13 mouse cellular contexts compared by ENCODE assay signal in the genomic region with DNA sequence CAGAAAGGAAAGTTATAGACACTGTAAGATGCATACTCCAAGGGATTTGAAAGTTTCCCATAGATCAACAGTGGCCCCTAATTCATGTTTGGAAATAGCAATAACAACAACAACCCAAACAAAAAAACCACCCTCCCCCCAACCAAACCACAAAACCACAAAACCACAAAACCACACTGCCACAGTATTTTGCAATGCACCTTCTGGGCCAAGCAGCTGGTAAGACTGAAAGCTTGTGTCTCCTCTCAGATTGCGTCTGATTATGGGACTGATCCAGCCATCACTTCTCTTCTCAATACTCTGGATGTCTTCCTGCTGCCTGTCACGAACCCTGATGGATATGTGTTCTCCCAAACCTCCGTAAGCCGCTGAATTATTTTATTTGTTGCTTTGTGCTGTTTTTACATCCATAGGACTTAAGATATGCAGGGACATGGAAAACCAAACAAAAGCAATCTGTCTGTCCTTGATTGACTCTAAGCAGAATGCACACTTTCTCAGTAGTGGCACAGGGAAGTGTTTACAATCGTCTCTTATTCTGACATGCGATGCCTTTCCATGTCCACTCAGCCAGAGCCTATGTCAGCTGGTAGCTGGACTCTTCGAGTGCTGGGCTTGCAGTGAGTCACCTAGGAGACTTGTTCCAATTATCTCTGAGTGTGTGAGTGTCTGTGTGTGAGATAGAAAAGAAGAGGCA. TPM values are rescaled to one million over a fixed set of nuclear protein-coding genes. Genes with fewer than 3 reads are reported as not detected.
A peak's percentile ranks its signal among the peaks of the same experiment; 100 is the strongest.
DNase-seq lines count a peak whose midpoint lies in the region; ATAC-seq lines count a peak whose summit lies in the region.
"Had no signal": no experiment of that assay in that cellular context is flagged by ENCODE, and none has a peak within 500 bp of the region (broad histone marks: within the 10 kb centered on the region; RNA-seq: fewer than 3 reads in every experiment).

No protein-coding gene starts in this region.

- H3K27me3 ChIP-seq in embryonic facial prominence, embryonic 12.5 days: no peaks in the 10 kb centered on the region
- H3K27me3 ChIP-seq in hindbrain, embryonic 13.5 days: no peaks in the 10 kb centered on the region
- no peaks in the 10 kb centered on the region for H3K27me3 ChIP-seq in midbrain, embryonic 15.5 days (replicated peaks)

- no peak for DNase-seq in frontal cortex, postnatal 10 days (ENCODE audit: low spot score in 2 of 2)
- no peak for DNase-seq in urinary bladder, postnatal 10 days (ENCODE audit: low spot score)
- no peak for DNase-seq in testis, postnatal 10 days (ENCODE audit: low spot score)
- DNase-seq in left cerebral cortex, postnatal 25 days (ENCODE audit: low spot score in 2 of 2): no peak
- DNase-seq: gastrocnemius, postnatal 10 days; kidney, postnatal 4 days; liver had no signal

- intact Hi-C loops in left cerebral cortex, postnatal 25 days (cut with DNase I): no loop called here

- H3K4me1 ChIP-seq in embryonic facial prominence, embryonic 12.5 days: peaks cover 53% of the 10 kb centered on the region
- H3K4me1 ChIP-seq in hindbrain, embryonic 13.5 days (replicated peaks): peaks cover 57% of the 10 kb centered on the region
- peaks cover 51% of the 10 kb centered on the region for H3K4me1 ChIP-seq in midbrain, embryonic 15.5 days

- ATAC-seq in frontal cortex, adult (ENCODE audit: low TSS enrichment): peak; percentile 2; the same call in 1 of the 2 replicates
- ATAC-seq in embryonic facial prominence, embryonic 12.5 days (ENCODE audit: insufficient number of reproducible peaks, insufficient read depth, low FRiP score, low TSS enrichment): no peak
- ATAC-seq in hindbrain, embryonic 13.5 days (ENCODE audit: low FRiP score): no peak
- no peak for ATAC-seq in midbrain, embryonic 15.5 days (replicated peaks)

- 63% methylated on average over 7 of the region's 7 CpGs for WGBS in embryonic facial prominence, embryonic 12.5 days
- 37% methylated on average over 7 of the region's 7 CpGs for WGBS in hindbrain, embryonic 13.5 days
- 47% methylated on average over 7 of the region's 7 CpGs for WGBS in midbrain, embryonic 15.5 days

- no peaks in the 10 kb centered on the region for H3K36me3 ChIP-seq in embryonic facial prominence, embryonic 12.5 days
- H3K36me3 ChIP-seq in hindbrain, embryonic 13.5 days: no peaks in the 10 kb centered on the region
- H3K36me3 ChIP-seq in midbrain, embryonic 15.5 days (replicated peaks): no peaks in the 10 kb centered on the region

- H3K4me3 ChIP-seq in embryonic facial prominence, embryonic 12.5 days: no peak overlapping the region
- H3K4me3 ChIP-seq in hindbrain, embryonic 13.5 days: no peak overlapping the region
- H3K4me3 ChIP-seq in midbrain, embryonic 15.5 days: no peak overlapping the region

- no peak overlapping the region for H3K9ac ChIP-seq in embryonic facial prominence, embryonic 12.5 days
- no peak overlapping the region for H3K9ac ChIP-seq in hindbrain, embryonic 13.5 days
- no peak overlapping the region for H3K9ac ChIP-seq in midbrain, embryonic 15.5 days

- peak overlapping the region; percentile 78 for H3K27ac ChIP-seq in embryonic facial prominence, embryonic 12.5 days
- peak overlapping the region; percentile 87 for H3K27ac ChIP-seq in hindbrain, embryonic 13.5 days
- H3K27ac ChIP-seq in midbrain, embryonic 15.5 days: peak overlapping the region; percentile 88

- no peak overlapping the region for H3K4me2 ChIP-seq in embryonic facial prominence, embryonic 12.5 days (replicated peaks)
- H3K4me2 ChIP-seq in hindbrain, embryonic 13.5 days: no peak overlapping the region
- no peak overlapping the region for H3K4me2 ChIP-seq in midbrain, embryonic 15.5 days

- H3K9me3 ChIP-seq in embryonic facial prominence, embryonic 12.5 days: no peaks in the 10 kb centered on the region
- H3K9me3 ChIP-seq in hindbrain, embryonic 13.5 days: no peaks in the 10 kb centered on the region
- no peaks in the 10 kb centered on the region for H3K9me3 ChIP-seq in midbrain, embryonic 15.5 days

RNA-seq across cellular contexts. Expression of gene Cpa2, which starts 9.3 kb away (rescaled TPM):
- polyA plus RNA-seq in embryonic facial prominence, embryonic 12.5 days (2016; fragmentation: Nextera tagmentation; extraction: Ambion mirVana): 4.2 and 7.6 TPM in 2 replicates
- polyA plus RNA-seq in hindbrain, embryonic 13.5 days (2015; fragmentation: Nextera tagmentation; extraction: Ambion mirVana): 6.9 and 8.7 TPM in 2 replicates
- polyA plus RNA-seq in midbrain, embryonic 15.5 days (2015; fragmentation: Nextera tagmentation; extraction: Ambion mirVana): 6.7 and 8.4 TPM in 2 replicates
- 1 to 10 TPM; 2.2 to 2.3 TPM for total RNA-seq in left cerebral cortex, postnatal 25 days (2021)
- total RNA-seq: heart, postnatal 25 days had no signal

RNA-seq across cellular contexts. Expression of gene Cpa4, which starts 17.5 kb away (rescaled TPM):
- 0.79 and 1.3 TPM in 2 replicates for polyA plus RNA-seq in embryonic facial prominence, embryonic 12.5 days (2016; fragmentation: Nextera tagmentation; extraction: Ambion mirVana)
- 1.4 and 1.5 TPM in 2 replicates for polyA plus RNA-seq in hindbrain, embryonic 13.5 days (2015; fragmentation: Nextera tagmentation; extraction: Ambion mirVana)
- 1.0 and 1.5 TPM in 2 replicates for polyA plus RNA-seq in midbrain, embryonic 15.5 days (2015; fragmentation: Nextera tagmentation; extraction: Ambion mirVana)
- total RNA-seq in left cerebral cortex, postnatal 25 days (2021): under 1 TPM; 0.16 to 0.18 TPM
- total RNA-seq: heart, postnatal 25 days had no signal
- polyA plus RNA-seq: urinary bladder, adult 2 months had no signal

RNA-seq across cellular contexts. Expression of gene Ssmem1, which starts 41.0 kb away (rescaled TPM):
- polyA plus RNA-seq in embryonic facial prominence, embryonic 12.5 days (2016; fragmentation: Nextera tagmentation; extraction: Ambion mirVana): 0.14 and 0.33 TPM in 2 replicates
- 0.12 and 0.39 TPM in 2 replicates for polyA plus RNA-seq in hindbrain, embryonic 13.5 days (2015; fragmentation: Nextera tagmentation; extraction: Ambion mirVana)
- polyA plus RNA-seq in midbrain, embryonic 15.5 days (2015; fragmentation: Nextera tagmentation; extraction: Ambion mirVana): 0.21 TPM in 1 of 2 replicates, not detected in the other
- under 1 TPM; 0.50 to 0.96 TPM for total RNA-seq in left cerebral cortex, postnatal 25 days (2021)

RNA-seq across cellular contexts. Expression of gene Tmem209, which starts 41.1 kb away (rescaled TPM):
- polyA plus RNA-seq in embryonic facial prominence, embryonic 12.5 days (2016; fragmentation: Nextera tagmentation; extraction: Ambion mirVana): 37.8 and 38.6 TPM in 2 replicates
- 29.5 and 33.4 TPM in 2 replicates for polyA plus RNA-seq in hindbrain, embryonic 13.5 days (2015; fragmentation: Nextera tagmentation; extraction: Ambion mirVana)
- polyA plus RNA-seq in midbrain, embryonic 15.5 days (2015; fragmentation: Nextera tagmentation; extraction: Ambion mirVana): 31.3 and 31.6 TPM in 2 replicates
- 10 to 100 TPM; 17.4 to 20.1 TPM for total RNA-seq in left cerebral cortex, postnatal 25 days (2021)
